Mouse (Mus musculus) kidney, postnatal 25 days (tissue): ENCODE results near the gene Wnt9b.
"Not testable (repeated sequence)": the region's sequence is repeated elsewhere in the genome, so short reads cannot be mapped to it uniquely, and the experiment has no call there.

ENCODE experiments used
- DNase-seq, 2 experiments: peaks; one replicate each; pipeline ENCODE4 v3.0.0; 2021; ENCODE audit warnings: mixed read lengths in 2 of 2

The Wnt9b gene

DNA sequence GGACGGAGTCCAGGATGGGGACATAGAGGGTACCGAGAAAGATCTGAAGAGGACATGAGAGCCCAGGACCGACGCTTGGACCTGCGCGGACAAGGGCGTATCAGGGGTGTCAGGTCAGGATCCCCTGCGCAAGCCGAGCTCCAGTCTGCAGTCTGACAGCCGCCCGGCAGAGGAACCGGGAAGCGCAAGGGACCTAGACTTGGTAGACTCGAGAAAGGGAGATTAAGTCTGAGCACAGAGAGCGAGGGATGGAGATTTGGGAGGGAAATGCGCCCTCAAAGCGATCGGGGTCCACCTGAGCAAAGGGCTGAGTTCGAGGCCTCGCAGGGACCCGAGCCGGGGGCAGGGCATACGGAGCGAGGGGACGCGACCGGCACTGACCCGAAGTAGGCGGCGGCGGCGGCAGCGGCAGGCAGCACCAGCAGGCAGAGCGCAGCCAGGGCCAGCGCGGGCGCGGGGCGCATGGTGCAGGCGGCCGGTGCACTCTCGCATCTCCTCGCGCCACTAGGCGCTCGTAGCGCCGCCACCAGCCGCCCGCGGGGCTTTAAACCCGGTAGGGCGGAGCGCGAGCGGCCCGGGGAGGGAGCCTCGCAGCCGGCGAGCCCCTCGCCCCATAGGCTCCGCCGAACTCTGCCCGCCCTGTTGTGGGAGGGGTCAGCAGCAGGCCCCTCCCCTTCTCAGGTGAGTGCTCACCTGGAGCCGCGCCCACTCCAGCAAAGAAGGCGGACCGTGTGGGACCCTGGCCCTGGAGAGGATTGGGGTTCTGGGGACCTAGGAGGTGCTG is at the start of gene Wnt9b:
Wnt9b (minus strand) TSS at position 516 of the 784 bp plus-strand sequence.
- peak; percentile 67 to 86 for DNase-seq

DNA sequence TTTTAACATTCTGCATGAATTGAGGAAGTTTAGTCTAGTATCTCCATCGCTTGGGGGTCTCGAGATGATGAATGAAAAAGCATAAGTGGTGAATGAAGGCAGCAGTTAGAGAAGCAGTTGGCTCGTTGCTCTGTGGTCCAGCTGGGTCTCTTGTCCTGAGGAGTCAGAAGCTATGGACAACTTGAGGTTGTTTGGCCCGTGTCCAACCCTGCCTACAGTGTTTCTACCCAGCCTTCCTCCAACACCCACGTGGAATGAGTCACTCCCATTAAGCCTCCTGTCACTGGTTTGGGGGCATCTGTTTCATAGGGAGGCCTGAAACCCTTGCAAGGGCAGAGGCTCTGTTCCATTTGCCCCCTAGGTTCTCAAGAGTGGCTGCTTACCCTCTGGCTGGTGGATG is 40.3 kb upstream of the Wnt9b start:
- no peak for DNase-seq

DNA sequence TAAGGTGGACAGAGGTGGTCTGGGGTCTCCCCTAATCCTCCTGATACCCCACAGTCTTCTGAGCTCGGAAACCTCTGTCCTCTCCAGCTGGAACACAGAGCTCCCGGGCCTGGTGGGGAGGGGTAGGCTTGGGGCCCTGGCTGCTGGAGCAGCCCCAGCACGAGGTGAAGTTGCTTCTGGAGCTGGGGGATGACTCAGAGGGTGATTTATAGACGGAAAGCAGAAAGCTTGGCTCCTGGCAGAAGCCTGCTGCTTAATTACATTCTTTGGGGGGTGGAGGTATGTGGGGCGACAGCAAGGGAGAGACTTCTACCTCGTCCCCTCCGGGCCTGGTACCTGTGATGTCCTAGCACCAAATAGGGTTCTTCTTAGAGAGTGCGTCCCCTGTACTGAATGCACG is 30.5 kb upstream of the Wnt9b start:
- DNase-seq = no peak

DNA sequence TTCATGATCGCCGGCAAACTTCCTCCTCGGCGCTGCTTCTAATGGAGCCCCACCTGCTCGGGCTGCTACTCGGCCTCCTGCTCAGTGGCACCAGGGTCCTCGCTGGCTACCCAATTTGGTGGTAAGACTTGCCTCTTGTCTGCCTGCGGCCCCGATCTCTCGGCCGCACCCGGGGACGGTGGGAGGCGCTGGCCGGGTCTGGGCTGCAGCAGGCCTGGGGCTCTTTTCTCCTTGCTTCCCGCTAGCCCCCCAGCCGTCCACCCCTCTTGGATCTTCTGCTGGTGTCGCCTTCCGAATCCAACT is 24.6 kb upstream of the Wnt9b start:
- no peak for DNase-seq

DNA sequence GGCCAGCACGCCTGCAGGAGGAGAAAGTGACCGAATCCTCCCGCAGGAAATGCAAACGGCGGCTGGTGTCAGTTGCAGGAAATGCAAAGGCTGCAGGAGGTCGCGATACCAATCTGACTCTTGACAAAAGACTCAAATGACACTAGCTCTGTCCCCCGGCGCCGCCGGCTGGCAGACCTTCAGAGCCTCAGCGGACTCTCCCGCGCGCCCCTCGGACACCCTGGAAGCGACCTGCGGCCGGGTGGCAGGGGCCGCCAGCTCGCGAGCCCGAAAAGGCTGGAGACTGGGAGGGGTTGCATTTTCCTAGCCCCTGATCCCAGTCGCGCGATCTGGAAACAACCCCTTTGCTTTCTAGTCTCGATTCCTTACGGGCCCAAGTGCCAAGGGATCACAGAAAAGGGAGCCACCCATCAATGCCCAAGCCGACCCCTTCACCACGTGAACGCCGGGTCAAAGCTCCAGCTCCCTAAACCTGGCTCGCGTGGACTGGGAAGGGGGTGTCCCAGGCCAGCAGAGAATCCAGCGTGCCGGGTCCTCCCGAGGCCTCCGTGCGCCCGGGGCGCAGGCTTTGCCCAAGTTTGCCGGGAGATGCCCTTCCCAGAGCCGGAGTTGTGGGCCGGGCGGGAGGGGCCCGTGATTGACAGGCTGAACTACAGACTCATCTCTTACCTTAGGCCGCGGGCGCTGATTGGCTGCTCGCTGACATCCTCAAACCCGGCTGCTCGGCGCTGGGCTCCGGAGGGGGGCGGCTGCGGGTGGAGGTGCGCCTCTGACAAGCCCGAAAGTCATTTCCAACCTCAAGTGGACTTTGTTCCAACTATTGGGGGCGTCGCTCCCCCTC is 24.0 kb upstream of the Wnt9b start, which contains the start of gene Wnt3:
Wnt3 (plus strand) TSS at position 764 of the 841 bp plus-strand sequence.
- no peak for DNase-seq

DNA sequence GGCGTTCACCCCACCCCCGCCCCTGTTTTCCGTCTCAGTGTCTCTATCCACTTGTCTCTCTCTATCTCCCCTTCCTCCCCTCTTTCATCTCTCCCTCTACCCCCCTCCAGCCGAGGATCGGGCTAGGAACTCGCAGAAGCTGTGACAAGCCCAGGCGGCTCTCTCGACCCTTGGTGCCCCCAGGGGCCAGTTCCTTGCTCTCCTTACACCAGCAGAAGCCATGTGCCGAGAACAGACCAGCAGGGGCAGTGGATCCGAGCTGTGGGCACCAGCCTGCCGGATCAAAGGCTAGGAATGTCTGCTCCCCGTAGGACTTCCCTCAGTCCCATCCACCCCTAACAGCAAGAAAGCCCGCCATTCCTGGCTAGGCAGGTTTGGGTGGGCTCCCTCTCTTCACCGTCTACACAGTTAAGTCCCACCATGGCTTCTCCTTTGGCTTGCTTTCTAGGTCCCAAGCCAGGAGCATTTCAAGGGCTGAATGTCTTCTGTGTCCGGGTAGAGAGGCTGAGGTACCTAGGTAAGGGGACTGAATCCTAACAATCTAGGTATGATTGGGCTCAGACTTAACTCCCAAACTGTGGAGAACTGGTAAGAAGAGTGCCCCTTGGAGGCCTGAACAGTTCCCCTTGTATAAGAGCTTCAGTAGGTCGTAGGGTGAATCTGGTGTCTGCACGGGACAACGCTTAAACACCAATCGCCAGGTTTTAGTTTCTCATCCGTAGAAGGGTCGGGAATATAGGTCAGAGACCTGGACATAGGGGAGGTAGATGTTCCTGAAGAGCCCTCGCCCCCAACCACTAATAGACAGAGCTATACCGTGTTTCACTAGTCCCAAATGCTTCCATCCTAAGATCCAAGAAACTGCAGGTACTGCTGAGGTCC is 23.1 kb upstream of the Wnt9b start:
- no peak for DNase-seq

DNA sequence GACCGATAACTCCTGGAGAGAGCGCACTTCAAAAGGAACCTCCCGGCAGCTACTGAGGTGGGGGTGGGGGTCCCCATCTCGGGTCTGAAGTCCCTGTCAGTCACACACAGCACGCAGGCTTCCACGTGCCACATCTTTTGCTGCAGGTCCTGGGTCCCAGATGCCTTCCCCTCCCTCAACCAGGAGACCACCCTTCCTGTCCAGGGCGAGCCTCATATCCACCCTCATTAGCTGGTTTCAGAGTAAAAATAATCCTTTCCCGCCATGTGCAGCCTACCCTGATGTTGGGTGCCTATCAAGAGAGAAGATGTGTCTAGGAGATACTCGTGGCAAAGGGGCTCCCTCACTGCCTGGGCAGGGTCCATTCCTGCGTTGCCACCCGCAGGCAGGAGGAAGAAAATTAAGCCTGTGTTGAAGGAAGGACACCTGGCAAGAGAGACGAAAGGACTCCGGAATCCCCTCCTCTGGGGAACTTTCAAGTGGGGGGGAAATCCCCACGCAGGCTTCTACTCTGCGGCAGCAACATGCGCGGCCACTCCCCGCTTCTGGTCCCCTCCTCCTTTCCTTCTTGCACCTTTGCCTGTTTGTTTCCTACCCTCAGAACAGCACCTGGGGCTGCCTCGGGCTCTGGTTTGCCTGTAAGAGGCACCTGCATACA is 21.7 kb upstream of the Wnt9b start:
- no peak for DNase-seq

DNA sequence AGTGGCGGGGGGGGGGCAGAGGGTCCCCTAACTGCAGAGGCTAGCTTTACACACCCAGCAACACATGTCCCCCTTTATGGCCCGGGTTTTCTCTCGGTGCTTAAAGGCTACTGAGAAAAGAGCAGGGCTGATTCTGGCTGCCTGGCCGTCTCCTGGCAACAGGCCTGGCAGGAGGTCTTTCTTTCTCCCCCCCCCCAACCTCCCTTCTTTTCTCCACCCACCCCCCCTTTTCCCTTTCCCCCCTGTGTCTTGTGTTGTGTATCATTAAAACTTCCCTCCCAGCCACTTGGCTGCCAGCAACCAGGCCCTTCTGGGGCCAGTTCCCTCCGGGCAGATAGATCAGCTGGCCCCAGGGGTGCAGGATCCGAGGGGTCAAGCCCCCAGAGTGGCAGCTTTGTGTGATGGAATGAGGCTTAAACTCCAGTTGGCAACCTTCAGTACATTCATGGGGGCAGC is 16.0 kb upstream of the Wnt9b start:
- no peak for DNase-seq

DNA sequence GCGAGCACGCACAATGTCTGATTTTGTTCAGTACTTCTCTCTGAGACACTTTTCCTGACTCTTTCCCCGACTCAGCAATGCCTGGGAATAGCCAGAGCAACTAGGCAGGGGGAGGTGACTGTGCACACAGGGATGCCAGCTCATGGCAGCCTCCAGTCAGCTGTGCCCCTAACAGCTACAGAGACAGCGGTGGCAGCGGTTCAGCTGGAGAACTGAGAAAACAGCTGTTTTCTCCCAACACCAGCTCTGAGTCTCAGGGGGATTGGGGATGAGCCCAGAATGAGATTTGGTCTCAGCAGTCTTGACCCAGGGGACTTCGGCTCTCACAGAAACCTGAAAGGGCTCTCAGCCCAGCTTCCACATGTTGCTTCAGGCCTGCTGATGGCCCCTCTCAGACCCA is 15.0 kb upstream of the Wnt9b start:
- DNase-seq = no peak

DNA sequence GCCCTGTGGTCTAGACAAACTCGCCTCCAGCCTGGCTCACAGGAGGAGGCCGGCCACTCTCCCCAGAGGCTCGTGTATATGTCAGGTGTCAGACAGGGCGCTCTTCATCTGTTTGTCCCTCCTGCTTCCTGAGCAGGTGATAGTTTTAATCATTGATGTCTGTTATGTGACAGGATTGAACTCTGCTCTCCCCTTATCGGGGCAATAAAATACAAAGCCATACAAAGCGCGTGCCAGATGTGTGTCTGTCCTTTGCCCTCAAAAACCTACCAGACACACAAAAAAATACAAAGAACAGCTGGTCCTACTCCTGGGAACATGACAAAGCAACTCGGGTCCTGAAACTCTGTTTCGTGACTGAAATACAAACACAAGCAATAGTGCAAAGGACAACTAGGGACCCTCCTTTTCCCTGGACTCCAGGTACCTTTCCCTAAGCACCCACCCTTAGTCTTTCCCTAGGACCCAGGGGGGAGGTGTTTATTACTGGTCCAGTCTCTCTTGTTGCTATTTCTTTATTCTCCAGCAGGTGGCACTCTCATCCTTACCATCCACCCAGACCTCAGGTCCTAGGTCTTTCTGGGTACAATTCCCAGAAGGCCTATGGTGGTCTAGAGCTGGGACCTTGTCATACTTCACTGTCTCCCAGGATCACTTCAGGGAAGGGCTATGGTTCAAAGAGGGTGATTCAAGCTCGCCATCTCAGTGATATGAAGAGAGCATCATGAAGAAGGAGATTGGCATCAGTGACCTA is 14.0 kb upstream of the Wnt9b start:
- DNase-seq = peak in 1 of 2 experiments; percentile 62

DNA sequence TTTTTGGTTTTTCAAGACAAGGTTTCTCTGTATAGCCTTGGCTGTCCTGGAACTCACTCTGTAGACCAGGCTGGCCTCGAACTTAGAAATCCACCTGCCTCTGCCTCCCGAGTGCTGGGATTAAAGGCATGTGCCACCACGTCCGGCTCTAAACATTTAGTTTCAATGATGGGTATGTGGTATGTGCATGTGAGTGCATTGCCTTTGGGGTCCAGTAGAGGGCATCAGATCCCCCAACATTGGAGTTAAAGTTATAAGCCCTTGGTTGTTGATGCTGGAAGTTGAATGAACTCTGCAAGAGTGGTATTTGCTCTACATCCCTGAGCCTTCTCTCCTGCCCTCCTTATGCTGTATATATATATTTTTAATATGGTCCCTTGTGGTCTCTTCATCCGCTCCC is 11.3 kb upstream of the Wnt9b start:
- not testable (repeated sequence) for DNase-seq

DNA sequence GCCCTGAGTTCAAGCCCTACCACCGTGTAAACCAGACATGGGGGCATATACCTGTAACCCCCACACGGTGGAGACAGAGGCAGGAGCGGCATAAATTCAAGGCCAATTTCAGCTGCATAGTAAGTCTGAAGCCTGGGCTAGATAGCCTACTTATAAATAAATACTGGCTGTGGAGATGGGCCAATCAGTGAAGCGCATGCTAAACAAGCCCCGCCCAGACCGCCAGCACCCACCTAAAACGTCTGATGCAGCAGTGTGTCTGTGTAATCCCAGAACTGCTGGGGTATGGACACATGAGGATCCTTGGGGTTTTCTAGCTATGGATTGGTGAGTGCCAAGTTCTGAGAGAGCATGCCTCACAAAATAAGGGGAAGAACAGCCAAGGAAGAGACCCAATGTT is 10.5 kb upstream of the Wnt9b start:
- no peak for DNase-seq

DNA sequence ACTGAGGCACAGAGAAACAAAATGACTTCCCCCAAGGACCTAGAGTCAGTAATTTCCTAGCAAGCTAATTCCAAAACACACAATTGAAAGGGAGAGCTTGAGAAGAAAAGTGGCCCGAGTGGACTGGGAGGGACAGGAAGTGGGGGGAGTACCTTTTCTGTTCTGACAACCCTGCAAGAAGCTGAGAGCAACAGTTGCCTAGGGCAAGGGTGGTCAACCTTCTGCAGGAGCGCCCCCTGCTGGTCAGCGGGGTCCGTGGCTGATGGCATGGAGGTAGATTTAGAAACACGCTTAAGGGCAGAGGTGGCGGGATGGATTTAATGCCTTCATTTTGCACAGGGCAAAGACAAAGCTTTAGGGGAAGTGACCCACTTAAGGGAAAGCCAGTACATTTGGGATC is 9.1 kb upstream of the Wnt9b start:
- peak; percentile 86 to 93 for DNase-seq

DNA sequence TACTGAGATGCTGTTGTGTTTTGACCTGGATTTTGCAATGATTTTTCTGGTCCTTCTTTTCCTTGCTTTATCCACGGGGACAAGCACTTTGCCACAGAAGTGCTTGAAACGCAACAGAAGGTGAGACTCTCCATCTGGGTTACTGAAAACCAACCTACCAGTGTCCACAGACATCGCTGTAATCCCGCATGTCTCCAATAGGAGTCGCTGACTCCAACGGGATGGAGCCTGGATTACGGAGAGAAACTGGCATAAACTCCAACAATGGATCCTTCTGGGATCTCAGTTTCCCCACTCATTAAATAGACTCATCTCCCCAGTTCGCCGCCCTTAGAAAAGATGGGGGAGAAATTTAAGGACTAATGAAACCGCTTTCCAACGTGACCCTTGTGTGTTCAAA is 8.4 kb upstream of the Wnt9b start:
- peak in 1 of 2 experiments; percentile 36 for DNase-seq

DNA sequence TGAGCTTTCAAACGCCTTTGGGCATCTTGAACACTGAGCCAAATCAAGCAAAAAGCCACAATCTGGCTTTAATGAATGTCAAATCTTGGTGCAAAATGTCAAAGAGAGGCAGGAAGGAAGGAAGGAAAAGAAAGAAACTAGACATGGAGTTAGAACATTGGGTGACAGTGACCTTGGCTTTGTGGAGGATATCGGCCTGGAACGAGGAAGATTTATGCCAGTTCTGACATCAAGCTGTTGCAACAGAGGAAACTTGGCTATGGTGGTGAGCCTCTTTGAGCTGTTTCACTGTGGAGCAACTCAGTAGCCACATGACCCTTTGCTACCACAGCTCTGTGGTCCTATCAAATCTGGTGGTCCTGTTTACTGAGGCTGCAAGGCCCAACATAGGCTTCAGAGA is 991 bp upstream of the Wnt9b start:
- DNase-seq = peak; percentile 31 to 62

DNA sequence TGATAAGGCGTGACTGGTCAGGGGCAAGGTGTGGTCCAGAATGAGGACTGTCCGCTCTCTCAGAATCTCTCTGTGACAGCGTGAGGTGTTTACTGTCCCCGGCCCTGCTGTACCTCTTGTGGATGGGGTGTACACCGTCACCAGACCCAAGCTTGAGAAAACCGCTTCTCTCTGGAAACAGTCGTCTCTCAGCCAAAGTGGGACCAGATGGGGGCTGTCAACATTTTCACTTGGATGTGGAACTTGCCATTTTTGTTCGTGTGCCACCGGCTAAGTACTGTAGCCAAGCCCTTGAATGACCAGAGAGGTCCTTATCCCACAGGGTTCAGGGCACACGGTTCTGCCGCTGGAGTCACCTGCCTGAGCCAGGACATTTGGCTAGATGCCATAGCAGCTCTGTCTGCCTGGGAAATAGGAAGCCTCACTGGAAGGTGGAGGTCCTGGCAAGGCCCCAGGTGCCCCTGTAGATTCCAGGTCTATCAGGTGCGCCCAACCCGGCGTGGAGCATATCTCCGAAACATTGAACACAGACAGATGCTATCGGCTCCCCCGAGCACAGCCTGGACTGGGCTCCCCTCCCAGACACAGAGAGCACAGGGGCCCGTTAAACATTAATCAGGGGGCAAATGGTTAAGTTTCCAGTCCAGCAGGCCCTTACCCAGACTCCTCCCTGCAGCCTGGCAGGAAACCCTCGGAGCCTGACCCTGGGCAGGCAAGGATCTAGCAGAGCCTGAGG is 14.4 kb downstream of the Wnt9b start:
- DNase-seq = peak; percentile 83 to 95

DNA sequence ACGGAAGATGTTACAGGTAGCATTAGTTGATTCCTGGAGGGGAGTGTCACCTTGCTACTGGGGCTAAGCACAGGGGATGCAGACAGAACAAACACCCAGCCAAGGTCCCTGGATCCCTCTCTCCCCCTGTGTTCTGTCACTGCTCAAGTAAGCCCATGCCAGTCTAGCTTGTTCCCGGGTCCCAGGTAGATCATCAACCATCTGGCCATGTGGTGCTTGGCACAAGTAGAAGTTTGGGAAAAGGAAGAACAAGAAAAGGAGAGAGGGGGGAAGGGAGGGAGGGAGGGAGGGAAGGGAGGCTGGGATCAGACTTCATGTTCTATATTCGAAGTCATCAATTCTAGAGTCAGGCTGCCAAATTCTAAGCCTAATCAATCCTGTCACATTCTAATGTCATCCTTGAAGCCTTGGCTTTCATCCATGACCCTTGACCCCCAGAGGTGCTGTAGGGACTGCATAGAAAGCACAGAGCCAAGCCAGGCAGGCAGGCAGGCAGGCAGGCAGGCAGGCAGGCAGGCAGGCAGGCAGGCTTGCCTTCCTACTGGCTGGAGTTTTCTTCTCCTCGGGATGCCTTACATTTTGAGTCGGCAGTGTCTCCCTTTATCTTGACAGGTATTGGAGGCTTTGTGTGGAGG is 15.1 kb downstream of the Wnt9b start:
- peak; percentile 79 to 83 for DNase-seq

DNA sequence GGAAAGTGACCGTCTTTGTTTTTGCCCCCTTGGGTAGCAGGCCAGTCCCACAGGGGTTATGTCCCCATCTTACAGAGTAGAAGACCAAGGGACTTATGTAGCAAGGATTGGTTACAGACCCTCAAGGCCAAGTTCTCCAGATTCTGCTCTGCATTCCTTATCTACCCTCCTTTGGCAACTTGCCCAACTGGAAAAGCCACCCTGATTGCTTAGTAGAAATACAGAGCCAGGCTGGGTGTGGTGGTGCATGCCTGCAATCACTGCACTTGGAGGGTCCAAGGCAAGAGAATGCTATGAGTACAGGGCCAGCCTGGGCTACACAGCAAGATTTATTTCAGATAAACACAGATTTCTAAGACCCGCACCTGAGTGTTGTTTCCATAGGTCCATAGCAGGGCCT is 15.7 kb downstream of the Wnt9b start:
- peak in 1 of 2 experiments; percentile 54 for DNase-seq

DNA sequence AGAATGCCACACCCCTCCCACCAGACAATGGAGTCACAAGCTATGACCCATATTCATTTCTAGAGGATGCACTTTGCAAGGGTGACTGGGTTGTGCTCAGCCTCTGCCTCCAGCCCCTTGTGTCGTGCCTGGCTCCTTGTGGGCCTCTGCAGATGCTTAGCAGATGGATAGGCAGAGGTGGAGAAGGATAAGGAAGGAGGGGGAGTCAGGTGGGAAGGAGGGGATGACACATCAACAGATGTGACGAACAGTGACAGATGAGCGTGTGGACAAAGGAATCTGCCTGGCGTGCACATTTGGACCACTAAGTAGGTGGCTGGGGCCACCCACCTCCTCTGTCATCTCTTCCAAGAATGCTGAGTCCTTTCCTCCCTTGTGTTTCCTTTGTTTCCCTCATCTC is 16.6 kb downstream of the Wnt9b start:
- DNase-seq = no peak

DNA sequence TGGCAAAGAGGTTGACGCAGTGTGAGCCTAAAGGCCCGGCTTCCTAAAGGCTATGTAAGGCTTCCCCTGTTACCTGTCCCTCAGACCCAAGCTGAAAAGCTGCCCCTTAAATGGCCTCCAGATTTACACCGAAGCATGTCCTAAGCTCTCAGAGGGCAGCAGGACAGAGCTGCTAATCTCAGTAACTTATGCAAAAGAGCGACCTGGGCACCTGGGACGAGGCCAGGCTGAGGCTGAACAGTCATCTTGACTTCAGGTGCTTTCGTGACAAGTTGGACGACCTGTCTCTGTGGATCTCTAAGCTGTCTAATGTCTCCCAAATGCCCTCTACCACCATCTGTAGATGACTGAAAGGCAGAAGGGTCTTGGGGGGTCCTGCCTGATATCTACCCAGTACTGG is 17.3 kb downstream of the Wnt9b start:
- DNase-seq = peak; percentile 58 to 74
